Mouse (Mus musculus) forebrain, postnatal 0 days (tissue): Measurements from ENCODE around the gene Micu1. TPM values are rescaled to one million over a fixed set of nuclear protein-coding genes. Genes with fewer than 3 reads are reported as not detected.
A peak's percentile ranks its signal among the peaks of the same experiment; 100 is the strongest.

Experiments used
- ATAC-seq: fragments of 200-750 bp; cut with Nextera tagmentation; 2 replicates; pipeline ENCODE4 v1.8.0; 2017; ENCODE audit warnings: mild to moderate bottlenecking, moderate library complexity
- DNase-seq: peaks from one replicate; pipeline ENCODE4 v3.0.0-alpha.2; 2015
- H3K27ac ChIP-seq: fragments of 300-500 bp; sonication (generic); 2 replicates; pipeline ENCODE4 v1.5.1; 2014; ENCODE audit warnings: low read depth, mild to moderate bottlenecking, antibody characterized with exemption, low read length, moderate library complexity, mixed read lengths
- H3K27me3 ChIP-seq: fragments of 300-500 bp; sonication (generic); 2 replicates; pipeline ENCODE4 v1.6.1; 2014; ENCODE audit warnings: mild to moderate bottlenecking, low read length, mixed read lengths; ENCODE audit not compliant: insufficient read depth
- H3K36me3 ChIP-seq: fragments of 300-500 bp; sonication (generic); 2 replicates; pipeline ENCODE4 v1.6.1; 2014; ENCODE audit warnings: mild to moderate bottlenecking, moderate library complexity; ENCODE audit not compliant: insufficient read depth
- H3K4me1 ChIP-seq: fragments of 300-500 bp; sonication (generic); 2 replicates; pipeline ENCODE4 v1.6.1; 2014; ENCODE audit warnings: antibody characterized with exemption; ENCODE audit not compliant: insufficient read depth
- H3K4me2 ChIP-seq: fragments of 300-500 bp; sonication (generic); 2 replicates; pipeline ENCODE4 v1.6.1; 2014; ENCODE audit warnings: low read depth, mild to moderate bottlenecking, moderate library complexity
- H3K4me3 ChIP-seq: fragments of 300-500 bp; sonication (generic); 2 replicates; pipeline ENCODE4 v1.5.1; 2014; ENCODE audit warnings: low read depth, low read length, mixed read lengths
- H3K9ac ChIP-seq: fragments of 300-500 bp; sonication (generic); 2 replicates; pipeline ENCODE4 v1.6.1; 2014; ENCODE audit warnings: mild to moderate bottlenecking
- H3K9me3 ChIP-seq: fragments of 300-500 bp; sonication (generic); 2 replicates; pipeline ENCODE4 v1.6.1; 2016; ENCODE audit warnings: low read length
- CTCF ChIP-seq: sonication (generic); IDR thresholded peaks from 2 replicates; pipeline ENCODE4 v1.5.1; 2016; ENCODE audit warnings: antibody characterized with exemption, control low read depth, low read depth
- WGBS: fragments of 180-500 bp; shearing (Covaris S2); extraction: QIAGEN DNeasy Blood & Tissue Kit; methylation state at CpG from one replicate; pipeline ENCODE4 v1.1.7; 2014; 5-methylcytosine and 5-hydroxymethylcytosine counted together
- polyA plus RNA-seq: library from polyadenylated mRNA; unstranded; fragments of >200 nt; fragmentation: Nextera tagmentation; extraction: Ambion mirVana; gene quantifications from 2 replicates; pipeline ENCODE4 v1.2.1, GENCODE M21; 2015
- total RNA-seq: library from RNA; depleted of rRNA; stranded (reverse); fragments of >200 nt; gene quantifications from 2 replicates; pipeline ENCODE4 v1.2.3, GENCODE M21; 2014

Gene Micu1
- total and polyA plus RNA-seq, 2 experiments from 2014 or later: 69.6 to 72.0 TPM

GRCm38 (mm10) chr10:59901986-59902605 lies 199.8 kb downstream of the Micu1 start:
- 67% methylated on average over 8 of the region's 8 CpGs for WGBS
- H3K4me1 ChIP-seq: peaks cover 37% of the 10 kb centered on the region
- no peak overlapping the region for H3K27ac ChIP-seq

GRCm38 (mm10) chr10:59902606-59902990 lies 200.3 kb downstream of the Micu1 start:
- peaks cover 32% of the 10 kb centered on the region for H3K4me1 ChIP-seq
- no peak for TF ChIP-seq CTCF

More at GRCm38 (mm10) chr10:59901986-59902605, 199.8 kb downstream of the Micu1 start:
- no peak for TF ChIP-seq CTCF
- Histone ChIP-seq H3K9ac (no peak overlapping the region), H3K36me3 (peaks cover under 1% of the 10 kb centered on the region; the same call in 1 of the 2 replicates), H3K4me2 (no peak overlapping the region), H3K9me3 (no peaks in the 10 kb centered on the region), H3K27me3 (no peaks in the 10 kb centered on the region), H3K4me3 (no peak overlapping the region)
- DNase-seq (no peak), ATAC-seq (no peak)

GRCm38 (mm10) chr10:59903170-59903569 lies 200.9 kb downstream of the Micu1 start:
- H3K27me3 ChIP-seq: no peaks in the 10 kb centered on the region
- no peak for ATAC-seq
- no peak overlapping the region for H3K4me3 ChIP-seq
- H3K9ac ChIP-seq: no peak overlapping the region
- H3K4me2 ChIP-seq: no peak overlapping the region
- WGBS: 68% methylated on average over 7 of the region's 7 CpGs
- H3K9me3 ChIP-seq: no peaks in the 10 kb centered on the region
- no peak for DNase-seq
- no peaks in the 10 kb centered on the region for H3K36me3 ChIP-seq
- peaks cover 29% of the 10 kb centered on the region for H3K4me1 ChIP-seq
- H3K27ac ChIP-seq: no peak overlapping the region
- TF ChIP-seq CTCF: no peak

More at GRCm38 (mm10) chr10:59902606-59902990, 200.3 kb downstream of the Micu1 start:
- ATAC-seq (no peak), DNase-seq (no peak)
- Histone ChIP-seq H3K4me2 (no peak overlapping the region), H3K4me3 (no peak overlapping the region), H3K27ac (no peak overlapping the region), H3K9ac (no peak overlapping the region), H3K27me3 (no peaks in the 10 kb centered on the region), H3K36me3 (no peaks in the 10 kb centered on the region), H3K9me3 (no peaks in the 10 kb centered on the region)
- 68% methylated on average over 8 of the region's 8 CpGs for WGBS

GRCm38 (mm10) chr10:59907080-59907609 lies 204.9 kb downstream of the Micu1 start:
- ATAC-seq: no peak
- TF ChIP-seq CTCF: no peak
- Histone ChIP-seq H3K4me2 (no peak overlapping the region), H3K9ac (no peak overlapping the region), H3K4me1 (peaks cover 3% of the 10 kb centered on the region; the same call in 1 of the 2 replicates), H3K9me3 (no peaks in the 10 kb centered on the region), H3K36me3 (no peaks in the 10 kb centered on the region), H3K27ac (no peak overlapping the region), H3K27me3 (no peaks in the 10 kb centered on the region), H3K4me3 (no peak overlapping the region)
- 69% methylated on average over 3 of the region's 3 CpGs for WGBS
- DNase-seq: no peak

- Histone ChIP-seq H3K4me3 (no peak overlapping the region), H3K4me1 (peaks cover 3% of the 10 kb centered on the region; the same call in 1 of the 2 replicates), H3K9ac (no peak overlapping the region), H3K9me3 (no peaks in the 10 kb centered on the region), H3K27me3 (no peaks in the 10 kb centered on the region), H3K4me2 (no peak overlapping the region), H3K27ac (no peak overlapping the region; the same call in 1 of the 2 replicates), H3K36me3 (no peaks in the 10 kb centered on the region)
- WGBS: 20% methylated on average over 7 of the region's 7 CpGs
- no peak for TF ChIP-seq CTCF
- no peak for ATAC-seq
- DNase-seq: no peak
These were observed 205.5 kb downstream of the Micu1 start for GRCm38 (mm10) chr10:59907695-59908299.

- ATAC-seq (no peak), DNase-seq (no peak)
- Histone ChIP-seq H3K4me2 (no peak overlapping the region; the same call in 1 of the 2 replicates), H3K4me1 (peaks cover 3% of the 10 kb centered on the region; the same call in 1 of the 2 replicates), H3K36me3 (no peaks in the 10 kb centered on the region), H3K27me3 (no peaks in the 10 kb centered on the region), H3K4me3 (no peak overlapping the region), H3K9ac (no peak overlapping the region), H3K9me3 (no peaks in the 10 kb centered on the region), H3K27ac (no peak overlapping the region)
- 58% methylated on average over 7 of the region's 7 CpGs for WGBS
- TF ChIP-seq CTCF: no peak
These were observed 206.6 kb downstream of the Micu1 start for GRCm38 (mm10) chr10:59908776-59909315.

GRCm38 (mm10) chr10:59909357-59909847 lies 207.1 kb downstream of the Micu1 start:
- no peak for TF ChIP-seq CTCF
- H3K27me3 ChIP-seq: no peaks in the 10 kb centered on the region
- no peak overlapping the region for H3K4me3 ChIP-seq
- H3K4me2 ChIP-seq: peak overlapping the region; percentile 30
- peaks cover 3% of the 10 kb centered on the region; the same call in 1 of the 2 replicates for H3K4me1 ChIP-seq
- DNase-seq: no peak
- H3K36me3 ChIP-seq: no peaks in the 10 kb centered on the region
- no peak overlapping the region for H3K9ac ChIP-seq
- peak overlapping the region; percentile 40; the same call in 1 of the 2 replicates for H3K27ac ChIP-seq
- no peaks in the 10 kb centered on the region for H3K9me3 ChIP-seq
- peak; percentile 17; the same call in 1 of the 2 replicates for ATAC-seq
- 10% methylated on average over 14 of the region's 14 CpGs for WGBS
